Mouse (Mus musculus) liver, embryonic 12.5 days (tissue): Measurements from ENCODE around the gene F8. TPM values are rescaled to one million over a fixed set of nuclear protein-coding genes. Genes with fewer than 3 reads are reported as not detected.
A peak's percentile ranks its signal among the peaks of the same experiment; 100 is the strongest.

ENCODE experiments used
- ATAC-seq: fragments of 200-750 bp; cut with Nextera tagmentation; 2 replicates; pipeline ENCODE4 v1.8.0; 2017; ENCODE audit warnings: moderate number of reproducible peaks, mild to moderate bottlenecking, moderate library complexity
- H3K27ac ChIP-seq: fragments of 300-500 bp; sonication (generic); 2 replicates; pipeline ENCODE4 v1.5.1; 2016; ENCODE audit warnings: mild to moderate bottlenecking
- H3K27me3 ChIP-seq: fragments of 300-500 bp; sonication (generic); replicated peaks from 2 replicates; pipeline ENCODE4 v1.6.1; 2016; ENCODE audit warnings: mild to moderate bottlenecking, moderate library complexity
- H3K36me3 ChIP-seq: fragments of 300-500 bp; sonication (generic); 2 replicates; pipeline ENCODE4 v1.6.1; 2016; ENCODE audit warnings: mild to moderate bottlenecking, moderate library complexity
- H3K4me1 ChIP-seq: fragments of 300-500 bp; sonication (generic); 2 replicates; pipeline ENCODE4 v1.6.1; 2016
- H3K4me2 ChIP-seq: fragments of 300-500 bp; sonication (generic); 2 replicates; pipeline ENCODE4 v1.6.1; 2016; ENCODE audit warnings: mild to moderate bottlenecking, moderate library complexity
- H3K4me3 ChIP-seq: fragments of 300-500 bp; sonication (generic); 2 replicates; pipeline ENCODE4 v1.5.1; 2016; ENCODE audit warnings: mild to moderate bottlenecking, moderate library complexity
- H3K9ac ChIP-seq: fragments of 300-500 bp; sonication (generic); 2 replicates; pipeline ENCODE4 v1.6.1; 2016; ENCODE audit warnings: mild to moderate bottlenecking, moderate library complexity
- H3K9me3 ChIP-seq: fragments of 300-500 bp; sonication (generic); replicated peaks from 2 replicates; pipeline ENCODE4 v1.6.1; 2016; ENCODE audit warnings: mild to moderate bottlenecking, moderate library complexity
- WGBS: fragments of 180-500 bp; shearing (Covaris S2); methylation state at CpG from one replicate; pipeline ENCODE4 v1.1.7; 2016; ENCODE audit not compliant: insufficient replicate concordance; 5-methylcytosine and 5-hydroxymethylcytosine counted together
- polyA plus RNA-seq: library from polyadenylated mRNA; unstranded; fragments of >200 nt; fragmentation: Nextera tagmentation; extraction: Ambion mirVana; gene quantifications from 2 replicates; pipeline ENCODE4 v1.2.1, GENCODE M21; 2016

F8 gene
- polyA plus RNA-seq, 1 experiment from 2014 or later: 1.1 TPM

DNA sequence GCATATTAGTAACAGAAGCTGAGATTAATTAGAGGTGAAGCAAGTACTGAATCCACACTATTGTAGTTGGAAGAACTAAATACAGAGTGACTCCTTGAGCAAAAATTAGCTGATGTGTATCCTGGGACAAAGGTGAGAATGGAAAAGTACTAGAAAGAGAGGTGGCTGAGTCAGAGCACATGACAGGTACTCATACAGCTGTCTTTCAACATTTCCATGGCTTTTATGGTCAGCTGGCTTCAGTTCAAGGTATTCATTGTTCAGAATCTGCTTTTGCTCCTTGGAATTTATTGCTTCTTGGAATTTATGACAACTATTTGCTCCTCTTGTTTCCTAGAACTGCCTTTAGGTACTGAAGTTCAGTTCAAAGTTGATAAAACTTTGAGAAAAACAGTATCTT, 245.5 kb downstream of the F8 start:
- no peaks in the 10 kb centered on the region for H3K9me3 ChIP-seq
- no peaks in the 10 kb centered on the region for H3K36me3 ChIP-seq
- no peak overlapping the region for H3K4me2 ChIP-seq
- peak overlapping the region; percentile 67 for H3K27ac ChIP-seq
- no peaks in the 10 kb centered on the region for H3K27me3 ChIP-seq
- ATAC-seq: no peak
- peaks cover 14% of the 10 kb centered on the region for H3K4me1 ChIP-seq
- no peak overlapping the region for H3K9ac ChIP-seq
- H3K4me3 ChIP-seq: no peak overlapping the region

DNA sequence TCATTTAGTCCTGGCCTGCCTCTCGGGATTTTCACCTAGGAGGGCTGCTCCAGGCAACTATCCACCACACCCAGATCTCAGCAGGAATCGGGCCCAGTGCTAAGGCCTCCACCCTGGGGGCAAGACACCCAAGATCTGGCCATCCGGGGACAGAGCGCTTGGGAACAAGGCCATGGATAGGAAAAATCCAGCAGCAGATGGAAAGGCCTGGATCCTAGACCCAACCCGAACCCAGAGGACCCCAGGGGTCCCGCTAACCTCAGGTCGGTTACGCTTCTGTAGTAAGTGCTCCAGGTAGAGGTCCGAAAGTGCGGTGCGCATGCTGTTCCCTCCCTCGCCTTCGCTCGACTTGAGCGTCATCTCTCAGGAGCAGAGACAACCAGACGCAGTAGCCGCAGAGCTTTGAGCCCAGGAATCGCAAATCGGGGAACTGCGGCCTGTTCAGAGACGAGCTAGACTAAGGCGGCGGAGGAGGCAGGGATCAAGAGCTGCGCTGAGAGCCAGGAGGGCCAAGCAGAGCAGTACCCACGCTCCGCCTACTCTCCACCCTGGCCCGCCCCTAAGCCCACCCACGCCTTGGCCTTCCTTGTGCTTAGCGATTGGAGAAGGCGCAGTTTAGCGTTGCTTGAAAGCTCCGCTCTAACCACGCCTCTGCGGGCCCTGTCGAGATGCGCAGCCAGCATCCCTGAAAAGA, 251.8 kb downstream of the F8 start, which contains the start of gene Mpp1:
TSS of gene Mpp1 (minus strand) at position 550 of the 694 bp plus-strand sequence.
- Histone ChIP-seq H3K4me3 (peak within 1 kb of the TSS; percentile 68), H3K9me3 (no peaks in the 10 kb centered on the region), H3K27me3 (no peaks in the 10 kb centered on the region), H3K9ac (peak within 1 kb of the TSS; percentile 79), H3K27ac (peak within 1 kb of the TSS; percentile 91), H3K36me3 (peaks cover 9% of the 10 kb centered on the region), H3K4me2 (peak within 1 kb of the TSS; percentile 67), H3K4me1 (peaks cover 23% of the 10 kb centered on the region)
- 8% methylated on average over 36 of the region's 36 CpGs for WGBS
- ATAC-seq: peak; percentile 99

DNA sequence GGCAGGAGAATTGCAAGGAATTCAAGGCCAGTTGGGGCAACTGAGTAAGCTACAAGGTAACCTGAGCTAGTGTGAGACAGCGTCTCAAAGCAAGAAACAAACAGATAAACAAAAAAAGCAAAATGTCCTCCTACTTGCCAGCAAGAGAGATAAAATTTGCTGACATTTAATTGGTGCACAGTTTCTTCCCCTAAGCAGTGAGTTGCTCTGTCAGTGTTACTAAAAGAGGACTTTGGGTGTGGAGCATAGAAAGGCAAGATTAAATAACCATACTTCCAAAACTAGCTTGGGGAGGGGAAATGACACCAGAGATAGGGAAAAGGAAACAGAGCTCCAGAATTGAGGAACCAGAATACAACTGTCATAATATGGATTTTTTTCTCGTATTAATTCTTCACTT, 252.9 kb downstream of the F8 start:
- H3K27ac ChIP-seq: peak overlapping the region; percentile 91
- ATAC-seq: peak; percentile 16; the same call in 1 of the 2 replicates
- WGBS: 20% methylated on average over 2 of the region's 2 CpGs

DNA sequence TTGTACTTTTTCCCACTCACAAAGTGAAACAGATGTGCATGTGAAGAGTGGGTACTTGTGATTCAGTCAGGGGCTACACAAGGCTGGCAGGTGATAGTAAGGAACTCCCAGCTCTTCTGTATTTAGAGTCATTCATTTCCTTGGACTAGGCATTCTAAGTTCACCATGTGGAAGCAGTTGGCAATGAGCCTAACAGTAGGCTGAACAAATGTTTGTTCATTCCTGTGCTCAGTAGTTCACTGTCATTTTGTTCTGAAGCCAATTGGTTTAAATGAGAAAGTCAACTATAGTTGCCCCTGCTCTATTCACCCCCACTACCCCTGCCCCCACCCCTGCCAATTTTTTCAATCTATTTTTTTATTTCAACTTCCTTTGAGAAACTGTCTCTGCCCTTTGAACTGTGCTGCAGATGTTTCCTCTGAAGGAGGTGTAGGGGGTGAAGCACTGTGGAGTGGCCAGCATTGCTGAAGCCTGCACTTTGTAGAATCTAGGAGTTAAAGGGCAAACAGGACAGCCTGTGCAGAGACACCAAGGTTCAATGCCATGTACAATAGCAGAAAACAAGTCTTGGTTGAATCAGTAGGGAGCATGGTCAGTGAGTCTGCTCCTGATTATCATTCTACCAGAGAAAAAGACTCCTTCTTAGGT, 254.0 kb downstream of the F8 start:
- ATAC-seq: no peak
- Histone ChIP-seq H3K4me2 (peak overlapping the region; percentile 67), H3K9me3 (no peaks in the 10 kb centered on the region), H3K36me3 (peaks cover 26% of the 10 kb centered on the region), H3K27me3 (no peaks in the 10 kb centered on the region), H3K27ac (peak overlapping the region; percentile 75), H3K4me1 (peaks cover 23% of the 10 kb centered on the region), H3K4me3 (peak overlapping the region; percentile 34), H3K9ac (peak overlapping the region; percentile 55)

More for the DNA sequence above, 252.9 kb downstream of the F8 start:
- H3K4me2 ChIP-seq: peak overlapping the region; percentile 67
- H3K9me3 ChIP-seq: no peaks in the 10 kb centered on the region
- H3K27me3 ChIP-seq: no peaks in the 10 kb centered on the region
- H3K9ac ChIP-seq: peak overlapping the region; percentile 79
- H3K4me1 ChIP-seq: peaks cover 23% of the 10 kb centered on the region
- H3K36me3 ChIP-seq: peaks cover 20% of the 10 kb centered on the region
- H3K4me3 ChIP-seq: peak overlapping the region; percentile 68

DNA sequence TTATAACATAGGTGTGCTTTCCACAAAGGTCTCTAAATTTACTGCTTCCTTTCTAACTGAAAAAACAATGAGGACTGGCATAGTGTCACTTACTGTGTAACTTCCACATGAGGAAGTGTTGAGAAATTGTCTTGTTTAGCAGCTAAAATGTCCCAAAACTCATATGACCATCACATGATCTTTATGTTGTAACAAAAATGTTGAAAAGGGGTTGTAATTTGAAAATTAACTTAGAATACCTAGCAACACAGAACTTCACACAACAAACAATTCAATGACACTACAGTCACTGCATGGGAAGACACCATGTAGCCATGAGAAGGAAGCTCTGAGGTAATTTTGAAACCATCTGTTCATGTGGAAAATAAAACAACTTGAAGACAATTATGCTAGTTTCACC, 255.5 kb downstream of the F8 start:
- Histone ChIP-seq H3K27me3 (no peaks in the 10 kb centered on the region), H3K4me2 (peak overlapping the region; percentile 1), H3K4me1 (peaks cover 23% of the 10 kb centered on the region), H3K9ac (no peak overlapping the region), H3K27ac (no peak overlapping the region), H3K9me3 (no peaks in the 10 kb centered on the region), H3K4me3 (no peak overlapping the region), H3K36me3 (peaks cover 36% of the 10 kb centered on the region)
- ATAC-seq: no peak

DNA sequence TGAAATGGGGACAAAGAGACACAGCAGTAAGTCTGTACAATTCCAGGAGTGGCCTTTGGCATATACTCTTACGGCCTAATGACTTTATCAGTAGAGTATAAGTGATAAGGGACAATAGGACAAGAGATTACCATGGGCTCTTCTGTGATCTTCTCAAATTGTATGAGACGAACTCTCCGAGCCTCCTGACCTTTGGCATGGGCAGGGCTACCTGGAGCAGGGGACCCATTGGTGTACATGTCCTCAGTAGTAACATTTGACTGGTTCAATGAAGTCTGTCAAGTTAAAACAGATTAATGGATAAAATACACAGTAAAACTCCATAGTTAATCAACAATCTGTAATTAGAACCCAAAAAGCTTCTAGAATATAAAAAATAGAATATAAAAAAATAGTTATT, 256.8 kb downstream of the F8 start:
- no peak for ATAC-seq
- Histone ChIP-seq H3K4me3 (no peak overlapping the region), H3K4me2 (no peak overlapping the region), H3K36me3 (peaks cover 47% of the 10 kb centered on the region), H3K27ac (no peak overlapping the region), H3K9me3 (no peaks in the 10 kb centered on the region), H3K4me1 (peaks cover 22% of the 10 kb centered on the region), H3K9ac (no peak overlapping the region), H3K27me3 (no peaks in the 10 kb centered on the region)
- 78% methylated on average over 3 of the region's 3 CpGs for WGBS

Other genes starting within 250 kb of the F8 start
- not detected in 2 replicates for gene Smim9, start 218.8 kb downstream of the F8 start, polyA plus RNA-seq
- gene Fundc2, start 216 bp downstream of the F8 start, polyA plus RNA-seq: 37.2 and 42.4 TPM in 2 replicates
- gene Cmc4, start 34.0 kb upstream of the F8 start, polyA plus RNA-seq: 16.3 and 16.9 TPM in 2 replicates
- gene Mtcp1, start 34.0 kb upstream of the F8 start, polyA plus RNA-seq: 6.3 TPM in 2 replicates
- gene Brcc3, start 34.0 kb upstream of the F8 start, polyA plus RNA-seq: 46.3 and 47.8 TPM in 2 replicates
- gene Vbp1, start 131.7 kb upstream of the F8 start, polyA plus RNA-seq: 133 and 138 TPM in 2 replicates
- gene Rab39b, start 195.6 kb upstream of the F8 start, polyA plus RNA-seq: 0.17 and 0.18 TPM in 2 replicates